ENCODE assay signal across 14 mouse cellular contexts in the genomic region with DNA sequence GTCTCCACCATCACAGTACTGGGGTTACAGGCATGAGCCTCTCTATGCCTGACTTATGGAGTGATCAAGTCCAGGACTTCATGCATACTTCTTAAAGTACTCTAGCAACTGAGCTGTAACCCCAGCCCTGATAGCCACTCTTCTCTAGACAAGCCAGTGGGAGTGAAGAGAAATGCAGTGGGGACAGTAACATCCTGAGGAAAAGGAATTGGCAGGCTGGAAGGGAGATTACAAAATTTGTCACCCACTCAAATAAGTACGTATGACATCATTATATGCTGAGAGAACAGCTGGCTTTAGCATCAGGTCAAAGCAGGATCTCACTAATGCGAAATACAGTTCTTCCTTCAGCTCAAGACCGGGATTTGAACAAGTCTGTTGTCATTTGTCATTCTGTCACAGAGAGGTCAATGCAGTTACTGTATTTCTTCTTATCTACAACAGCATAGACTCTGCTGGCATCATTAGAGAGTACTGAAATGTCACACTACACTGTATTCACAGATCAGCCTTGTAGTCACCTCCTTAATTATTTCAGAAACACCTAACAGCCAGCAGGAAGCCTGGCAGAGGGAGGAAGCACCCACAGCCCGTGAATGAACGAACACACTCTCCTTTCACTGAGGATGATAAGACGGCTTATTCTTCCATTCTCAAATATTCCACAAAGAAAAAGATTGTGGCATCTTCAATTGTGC.
A peak's percentile ranks its signal among the peaks of the same experiment; 100 is the strongest.
DNase-seq lines count a peak whose midpoint lies in the region; ATAC-seq and TF ChIP-seq lines count a peak whose summit lies in the region.
"Had no signal": no experiment of that assay in that cellular context is flagged by ENCODE, and none has a peak within 500 bp of the region (broad histone marks: within the 10 kb centered on the region; RNA-seq: fewer than 3 reads in every experiment).

No protein-coding gene starts in this region.

- no peaks in the 10 kb centered on the region for H3K27me3 ChIP-seq in heart, adult 2 months (ENCODE audit: control insufficient read depth, insufficient read depth, low read length)
- peaks cover 1% of the 10 kb centered on the region for H3K27me3 ChIP-seq in megakaryocyte, embryonic 14.5 days (replicated peaks)
- H3K27me3 ChIP-seq in heart, embryonic 13.5 days (replicated peaks) = no peaks in the 10 kb centered on the region
- no peaks in the 10 kb centered on the region for H3K27me3 ChIP-seq in midbrain, embryonic 15.5 days (replicated peaks)
- H3K27me3 ChIP-seq in thymus, adult 2 months (ENCODE audit: control insufficient read depth, insufficient read depth, low read length) = no peaks in the 10 kb centered on the region
- H3K27me3 ChIP-seq: embryonic facial prominence, embryonic 15.5 days; liver, embryonic 12.5 days; neural tube, embryonic 12.5 days had no signal

- no peak overlapping the region for H3K4me3 ChIP-seq in heart, adult 2 months
- peak overlapping the region; percentile 29 for H3K4me3 ChIP-seq in megakaryocyte, embryonic 14.5 days (replicated peaks)
- no peak overlapping the region for H3K4me3 ChIP-seq in heart, embryonic 13.5 days
- H3K4me3 ChIP-seq in midbrain, embryonic 15.5 days = no peak overlapping the region
- no peak overlapping the region for H3K4me3 ChIP-seq in thymus, adult 2 months (ENCODE audit: control insufficient read depth, insufficient read depth, low read length)
- H3K4me3 ChIP-seq: embryonic facial prominence, embryonic 15.5 days; liver, embryonic 12.5 days; neural tube, embryonic 12.5 days had no signal

- peaks cover 2% of the 10 kb centered on the region for H3K4me1 ChIP-seq in heart, adult 2 months (ENCODE audit: control insufficient read depth, insufficient read depth, low read length)
- H3K4me1 ChIP-seq in megakaryocyte, embryonic 14.5 days = peaks cover 23% of the 10 kb centered on the region
- peaks cover 14% of the 10 kb centered on the region for H3K4me1 ChIP-seq in heart, embryonic 13.5 days
- peaks cover 14% of the 10 kb centered on the region; the same call in 1 of the 2 replicates for H3K4me1 ChIP-seq in midbrain, embryonic 15.5 days
- no peaks in the 10 kb centered on the region for H3K4me1 ChIP-seq in thymus, adult 2 months (replicated peaks; ENCODE audit: control insufficient read depth, insufficient read depth, low read length)
- H3K4me1 ChIP-seq: embryonic facial prominence, embryonic 15.5 days; liver, embryonic 12.5 days; neural tube, embryonic 12.5 days had no signal

- WGBS in heart, adult 2 months = 14% methylated on average over 6 of the region's 6 CpGs
- WGBS in heart, embryonic 13.5 days = 27% methylated on average over 6 of the region's 6 CpGs
- WGBS in midbrain, embryonic 15.5 days = 49% methylated on average over 6 of the region's 6 CpGs
- WGBS in thymus, adult 2 months = 52% methylated on average over 6 of the region's 6 CpGs

- no peak for TF ChIP-seq POLR2A in heart, adult 2 months (IDR thresholded peaks at IDR 0.05; ENCODE audit: insufficient read depth, low read depth, low read length)
- no peak for TF ChIP-seq POLR2A in thymus, adult 2 months (IDR thresholded peaks at IDR 0.05; ENCODE audit: control insufficient read depth, extremely low read depth, insufficient read depth, low read length, poor library complexity)

- no peaks in the 10 kb centered on the region for H3K79me2 ChIP-seq in heart, adult 2 months (replicated peaks; ENCODE audit: control insufficient read depth, insufficient read depth, low read length)

- no peak for TF ChIP-seq CTCF in heart, adult 2 months (IDR thresholded peaks at IDR 0.05)
- TF ChIP-seq CTCF in thymus, adult 2 months (IDR thresholded peaks at IDR 0.05; ENCODE audit: borderline replicate concordance, control insufficient read depth, extremely low read depth, insufficient read depth, low read length, poor library complexity) = no peak

- no peak for TF ChIP-seq EP300 in heart, adult 2 months (IDR thresholded peaks at IDR 0.05; ENCODE audit: insufficient read depth, low read depth, low read length)

- intact Hi-C loops in heart, adult 2 months (cut with DNase I) = loop anchor here (5.0 kb wide), 2 partner anchors 90 to 155 kb away; no protein-coding TSS in a partner anchor

- peaks cover 2% of the 10 kb centered on the region for H3K9me3 ChIP-seq in megakaryocyte, embryonic 14.5 days
- H3K9me3 ChIP-seq in heart, embryonic 13.5 days = no peaks in the 10 kb centered on the region
- no peaks in the 10 kb centered on the region for H3K9me3 ChIP-seq in midbrain, embryonic 15.5 days
- H3K9me3 ChIP-seq: embryonic facial prominence, embryonic 15.5 days; liver, embryonic 12.5 days; neural tube, embryonic 12.5 days had no signal

- H3K9ac ChIP-seq in heart, adult 2 months (ENCODE audit: low read depth, low read length) = no peak overlapping the region
- H3K9ac ChIP-seq in heart, embryonic 13.5 days = no peak overlapping the region
- no peak overlapping the region for H3K9ac ChIP-seq in midbrain, embryonic 15.5 days
- H3K9ac ChIP-seq: embryonic facial prominence, embryonic 15.5 days; liver, embryonic 12.5 days; neural tube, embryonic 12.5 days had no signal

- peaks cover 2% of the 10 kb centered on the region; the same call in 1 of the 2 replicates for H3K36me3 ChIP-seq in heart, adult 2 months (ENCODE audit: control insufficient read depth, insufficient read depth, low read length)
- no peaks in the 10 kb centered on the region for H3K36me3 ChIP-seq in megakaryocyte, embryonic 14.5 days (replicated peaks; ENCODE audit: low read length)
- no peaks in the 10 kb centered on the region for H3K36me3 ChIP-seq in heart, embryonic 13.5 days
- no peaks in the 10 kb centered on the region for H3K36me3 ChIP-seq in midbrain, embryonic 15.5 days (replicated peaks)
- no peaks in the 10 kb centered on the region for H3K36me3 ChIP-seq in thymus, adult 2 months (ENCODE audit: control insufficient read depth, insufficient read depth, low read length)
- H3K36me3 ChIP-seq: embryonic facial prominence, embryonic 15.5 days; liver, embryonic 12.5 days; neural tube, embryonic 12.5 days had no signal

- ATAC-seq in megakaryocyte, adult 5-6 weeks (ENCODE audit: poor library complexity, severe bottlenecking) = no peak
- no peak for ATAC-seq in heart, embryonic 13.5 days (ENCODE audit: extremely low read depth, insufficient number of reproducible peaks, low FRiP score, low TSS enrichment)
- ATAC-seq in midbrain, embryonic 15.5 days (replicated peaks) = 0 out of 2 replicates have a peak, but pooled peaks have one; percentile 29
- no peak for ATAC-seq in inflammation-experienced regulatory T-cells, adult 6 months
- ATAC-seq: liver, embryonic 12.5 days had no signal

- peak; percentile 84 for DNase-seq in heart, adult 11 months
- DNase-seq in heart, adult 2 months = no peak
- DNase-seq in thymus, adult 2 months = no peak
- DNase-seq: cerebellum, adult 11 months; kidney, adult 2 months had no signal

- peak overlapping the region; percentile 27 for H3K4me2 ChIP-seq in heart, embryonic 13.5 days
- no peak overlapping the region for H3K4me2 ChIP-seq in midbrain, embryonic 15.5 days
- H3K4me2 ChIP-seq: embryonic facial prominence, embryonic 15.5 days; liver, embryonic 12.5 days; neural tube, embryonic 12.5 days had no signal

- H3K27ac ChIP-seq in heart, adult 2 months = no peak overlapping the region
- no peak overlapping the region for H3K27ac ChIP-seq in heart, embryonic 13.5 days (replicated peaks)
- peak overlapping the region; percentile 34 for H3K27ac ChIP-seq in midbrain, embryonic 15.5 days
- H3K27ac ChIP-seq in thymus, adult 2 months (ENCODE audit: control insufficient read depth, insufficient read depth, low read length) = no peak overlapping the region
- H3K27ac ChIP-seq: embryonic facial prominence, embryonic 15.5 days; liver, embryonic 12.5 days; macrophage; neural tube, embryonic 12.5 days had no signal
